Mouse (Mus musculus): ENCODE measurements around the gene Rhot1. TPM values are rescaled to one million over a fixed set of nuclear protein-coding genes. Genes with fewer than 3 reads are reported as not detected.

Gene Rhot1
- polyA plus RNA-seq, 1 experiment from 2014 or later: 60.5 TPM

DNA sequence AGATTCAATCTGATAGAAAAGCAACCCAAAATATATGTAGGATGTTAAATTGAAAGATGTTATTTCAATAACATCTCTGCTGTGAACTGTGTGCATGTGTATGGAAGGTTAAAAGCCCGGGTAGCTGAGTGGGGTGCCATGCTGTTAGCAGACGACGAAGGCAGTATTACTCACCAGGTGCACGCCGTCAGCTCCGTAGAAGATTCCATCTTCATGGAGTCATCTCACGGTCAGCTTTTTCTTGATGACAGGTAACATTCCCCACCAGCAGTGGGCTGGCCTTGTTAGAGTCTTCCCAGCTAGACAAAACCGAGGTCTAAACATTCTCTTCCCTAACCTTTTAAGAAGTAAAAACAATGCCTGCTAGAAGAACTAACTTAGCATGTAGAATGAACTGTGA, 55.3 kb downstream of the Rhot1 start:
- ATAC-seq: no peak
- Histone ChIP-seq H3K9me3 (replicated peaks) (no peaks in the 10 kb centered on the region), H3K9ac (no peak overlapping the region), H3K4me3 (no peak overlapping the region), H3K36me3 (ENCODE audit: poor library complexity, severe bottlenecking) (peaks cover 64% of the 10 kb centered on the region), H3K27ac (no peak overlapping the region), H3K4me2 (no peak overlapping the region), H3K27me3 (no peaks in the 10 kb centered on the region), H3K4me1 (no peaks in the 10 kb centered on the region)
- whole genome bisulfite sequencing: 94% methylated on average over 8 of the region's 8 CpGs

DNA sequence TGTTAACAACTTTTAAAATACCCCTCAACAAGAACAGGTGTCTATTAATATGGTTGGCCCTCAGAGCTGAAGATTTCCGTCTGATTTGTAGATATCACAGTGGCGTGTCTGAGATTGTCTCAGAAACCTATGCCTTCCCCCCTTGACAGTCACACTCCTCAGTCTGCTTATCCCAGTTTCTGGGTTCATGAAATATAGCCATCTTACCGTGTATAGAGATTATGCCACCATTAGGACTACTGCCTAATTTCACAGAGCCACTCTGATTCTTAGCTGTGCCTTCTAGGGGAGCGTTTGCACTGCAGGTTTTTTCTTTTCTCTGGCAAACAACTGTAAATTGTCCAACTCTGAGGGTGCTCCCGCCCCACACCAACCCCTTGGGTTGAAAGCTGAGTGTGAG, 62.3 kb downstream of the Rhot1 start:
- no peak for ATAC-seq
- no peaks in the 10 kb centered on the region for H3K27me3 ChIP-seq
- no peak overlapping the region for H3K9ac ChIP-seq
- no peak overlapping the region for H3K27ac ChIP-seq
- WGBS: 89% methylated on average over 5 of the region's 5 CpGs
- no peak overlapping the region for H3K4me3 ChIP-seq
- no peak overlapping the region for H3K4me2 ChIP-seq
- no peaks in the 10 kb centered on the region for H3K4me1 ChIP-seq
- peaks cover 9% of the 10 kb centered on the region for H3K36me3 ChIP-seq (ENCODE audit: poor library complexity, severe bottlenecking)
- H3K9me3 ChIP-seq (replicated peaks): 0 out of 2 replicates have a peak, but pooled peaks cover 3% of the 10 kb centered on the region

DNA sequence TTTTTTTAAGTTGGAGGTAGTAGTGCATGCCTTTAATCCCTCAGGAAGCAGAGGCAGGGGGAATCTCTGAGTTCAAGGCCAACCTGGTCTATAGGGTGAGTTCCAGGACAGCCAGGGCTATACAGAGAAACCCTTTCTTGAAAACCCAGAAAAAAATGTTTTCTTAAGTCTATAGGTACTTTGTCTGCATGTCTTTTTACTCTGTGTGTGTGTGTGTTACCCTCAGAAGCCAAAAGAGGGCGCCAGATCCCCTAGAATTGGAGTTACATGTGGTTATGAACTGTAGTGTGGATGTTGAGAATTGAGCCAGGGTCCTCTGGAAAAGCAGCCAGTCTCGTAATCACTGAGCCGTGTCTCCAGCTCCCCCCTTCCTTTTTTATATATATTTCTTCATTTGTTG, 66.2 kb downstream of the Rhot1 start:
- Histone ChIP-seq H3K36me3 (ENCODE audit: poor library complexity, severe bottlenecking) (no peaks in the 10 kb centered on the region), H3K4me2 (no peak overlapping the region), H3K27ac (no peak overlapping the region), H3K4me1 (no peaks in the 10 kb centered on the region), H3K9me3 (replicated peaks) (0 out of 2 replicates have a peak, but pooled peaks cover 3% of the 10 kb centered on the region), H3K27me3 (no peaks in the 10 kb centered on the region), H3K9ac (no peak overlapping the region), H3K4me3 (no peak overlapping the region)
- WGBS: 64% methylated on average over 3 of the region's 3 CpGs
- ATAC-seq: no peak

DNA sequence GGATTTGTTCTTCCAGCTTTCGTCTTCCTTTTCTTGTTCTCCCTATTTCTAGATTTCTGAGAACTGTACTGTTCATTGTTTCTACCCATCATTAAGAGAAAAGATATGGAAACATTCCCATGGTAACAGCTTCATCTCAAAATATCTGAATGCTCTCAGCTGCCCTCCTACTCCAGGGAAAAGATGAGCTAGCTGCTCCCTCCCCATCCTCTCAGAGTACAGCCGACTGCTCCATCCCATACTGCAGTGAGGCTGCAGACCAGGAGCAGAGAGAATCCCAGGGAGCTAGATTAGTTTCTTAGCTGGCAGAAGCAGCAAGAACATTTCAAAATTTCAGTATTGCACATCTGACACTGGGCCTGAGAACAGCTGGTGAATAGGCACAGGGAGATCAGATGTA, 69.2 kb downstream of the Rhot1 start:
- H3K27me3 ChIP-seq: no peaks in the 10 kb centered on the region
- WGBS: 49% methylated on average over 2 of the region's 2 CpGs
- no peak for ATAC-seq

DNA sequence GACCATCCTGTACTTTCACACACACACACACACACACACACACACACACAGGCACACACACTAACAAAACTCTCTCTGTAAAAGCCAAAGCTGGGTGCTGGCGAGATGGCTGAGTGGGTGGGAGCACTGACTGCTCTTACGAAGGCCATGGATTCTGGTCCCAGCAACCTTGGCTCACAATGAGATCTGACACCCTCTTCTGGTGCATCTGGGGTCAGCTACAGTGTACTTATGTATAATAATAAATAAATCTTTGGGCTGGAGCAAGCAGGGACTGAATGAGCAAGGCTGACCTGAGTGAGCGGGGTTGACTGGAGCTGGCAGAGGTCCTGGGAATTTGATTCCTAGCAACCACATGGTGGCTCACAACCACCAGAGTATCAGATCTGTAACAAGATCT, 75.0 kb downstream of the Rhot1 start:
- no peak overlapping the region for H3K4me3 ChIP-seq
- no peaks in the 10 kb centered on the region for H3K4me1 ChIP-seq
- H3K27me3 ChIP-seq: no peaks in the 10 kb centered on the region
- WGBS: 83% methylated on average over 3 of the region's 3 CpGs
- H3K36me3 ChIP-seq (ENCODE audit: poor library complexity, severe bottlenecking): no peaks in the 10 kb centered on the region
- H3K9me3 ChIP-seq (replicated peaks): no peaks in the 10 kb centered on the region
- H3K4me2 ChIP-seq: no peak overlapping the region
- H3K9ac ChIP-seq: no peak overlapping the region
- H3K27ac ChIP-seq: no peak overlapping the region
- no peak for ATAC-seq

More for the DNA sequence above, 69.2 kb downstream of the Rhot1 start:
- no peak overlapping the region for H3K9ac ChIP-seq
- no peak overlapping the region for H3K4me2 ChIP-seq
- H3K9me3 ChIP-seq (replicated peaks): 0 out of 2 replicates have a peak, but pooled peaks cover 3% of the 10 kb centered on the region
- no peak overlapping the region for H3K27ac ChIP-seq
- no peaks in the 10 kb centered on the region for H3K36me3 ChIP-seq (ENCODE audit: poor library complexity, severe bottlenecking)
- H3K4me1 ChIP-seq: no peaks in the 10 kb centered on the region
- no peak overlapping the region for H3K4me3 ChIP-seq

DNA sequence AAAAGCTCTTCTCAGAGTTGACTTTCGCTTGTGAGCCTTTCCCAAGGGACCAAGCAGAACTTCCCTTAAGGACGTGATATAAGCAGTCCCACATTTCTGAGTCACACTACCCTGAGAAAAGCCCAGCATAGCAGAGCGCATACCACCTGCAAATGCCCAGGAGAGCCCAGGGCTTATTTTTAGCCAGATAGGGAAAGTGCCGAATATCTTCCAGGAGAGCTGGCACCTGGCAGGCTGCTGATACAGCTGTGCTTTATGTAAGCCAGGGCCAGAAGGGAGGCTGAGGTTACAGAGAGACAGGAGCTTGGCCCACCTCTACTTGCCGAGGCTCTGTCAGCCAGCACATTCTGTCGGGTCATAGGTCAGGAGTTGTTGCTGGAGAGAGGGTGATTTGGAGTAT, 75.8 kb downstream of the Rhot1 start:
- Histone ChIP-seq H3K9me3 (replicated peaks) (no peaks in the 10 kb centered on the region), H3K4me2 (no peak overlapping the region), H3K27ac (no peak overlapping the region), H3K9ac (no peak overlapping the region), H3K27me3 (no peaks in the 10 kb centered on the region), H3K4me3 (no peak overlapping the region), H3K4me1 (peaks cover 5% of the 10 kb centered on the region), H3K36me3 (ENCODE audit: poor library complexity, severe bottlenecking) (no peaks in the 10 kb centered on the region)
- no peak for ATAC-seq
- 71% methylated on average over 6 of the region's 6 CpGs for WGBS

DNA sequence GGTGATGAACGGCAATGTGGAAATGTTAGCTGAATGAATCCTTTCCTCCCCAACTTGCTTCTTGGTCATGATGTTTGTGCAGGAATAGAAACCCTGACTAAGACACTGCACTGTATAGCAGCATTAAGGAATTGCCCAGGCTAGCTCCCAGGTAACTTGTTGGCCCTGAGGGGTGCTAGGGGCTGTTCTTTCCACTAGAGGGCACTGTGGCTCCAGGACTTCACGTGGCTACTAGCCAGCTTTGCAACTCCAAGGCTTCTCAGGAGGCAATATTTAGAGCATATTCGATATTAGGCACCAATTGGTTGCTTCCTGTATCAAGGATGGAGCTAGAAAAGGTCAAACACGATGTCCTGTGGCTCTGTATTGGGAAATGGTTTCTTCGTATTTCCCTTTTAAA, 78.3 kb downstream of the Rhot1 start:
- 0 out of 2 replicates have a peak, but pooled peaks have one; percentile 49 for ATAC-seq
- H3K9me3 ChIP-seq (replicated peaks): no peaks in the 10 kb centered on the region; the same call in 1 of the 2 replicates
- H3K36me3 ChIP-seq (ENCODE audit: poor library complexity, severe bottlenecking): no peaks in the 10 kb centered on the region
- H3K4me2 ChIP-seq: no peak overlapping the region
- WGBS: 18% methylated on average over 5 of the region's 5 CpGs
- H3K9ac ChIP-seq: no peak overlapping the region
- no peak overlapping the region for H3K4me3 ChIP-seq
- H3K27ac ChIP-seq: no peak overlapping the region
- H3K4me1 ChIP-seq: peaks cover 21% of the 10 kb centered on the region
- H3K27me3 ChIP-seq: no peaks in the 10 kb centered on the region

DNA sequence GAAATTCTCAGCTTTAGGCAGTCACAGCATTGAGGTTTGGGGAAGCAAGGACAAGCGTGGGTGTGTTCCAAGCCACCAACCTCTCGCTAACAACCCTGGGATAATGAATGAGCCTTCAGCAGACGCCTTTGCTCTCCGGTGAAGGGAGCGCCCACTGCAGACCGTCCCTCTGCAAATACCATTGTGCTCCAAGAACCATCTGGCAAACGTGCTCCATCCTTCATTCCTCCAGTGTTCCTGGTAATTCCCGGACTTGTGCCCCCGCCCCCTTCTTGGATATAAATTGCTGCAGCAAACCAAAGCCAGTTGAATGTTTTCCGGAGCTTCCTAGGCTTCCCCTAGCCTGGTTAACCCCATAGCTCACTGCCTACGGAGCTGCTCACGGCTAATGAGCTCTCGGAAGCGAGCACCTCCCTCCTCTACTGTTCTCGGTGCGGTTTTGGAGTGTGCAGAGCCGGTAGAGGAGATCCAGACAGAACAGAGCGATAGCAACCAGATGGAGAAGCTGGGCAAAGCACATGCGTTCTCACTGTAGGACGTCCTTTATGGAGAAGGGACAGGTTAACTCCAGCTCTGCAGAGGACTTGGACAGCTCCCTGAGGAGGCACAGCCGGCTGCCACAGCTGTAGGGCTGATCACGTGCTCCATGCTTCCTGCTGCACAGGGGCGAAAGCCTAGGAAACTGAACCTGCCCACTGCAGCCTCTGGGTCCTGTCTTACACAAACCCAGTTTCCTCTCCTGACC, 81.1 kb downstream of the Rhot1 start:
- H3K4me1 ChIP-seq: peaks cover 40% of the 10 kb centered on the region
- H3K27me3 ChIP-seq: no peaks in the 10 kb centered on the region
- WGBS: under 1% methylated on average over 23 of the region's 23 CpGs
- peak overlapping the region; percentile 69 for H3K4me2 ChIP-seq
- peak overlapping the region; percentile 86 for H3K27ac ChIP-seq
- H3K36me3 ChIP-seq (ENCODE audit: poor library complexity, severe bottlenecking): no peaks in the 10 kb centered on the region
- H3K9me3 ChIP-seq (replicated peaks): no peaks in the 10 kb centered on the region; the same call in 1 of the 2 replicates
- H3K4me3 ChIP-seq: peak overlapping the region; percentile 38
- H3K9ac ChIP-seq: peak overlapping the region; percentile 64
- ATAC-seq: peak; percentile 81

DNA sequence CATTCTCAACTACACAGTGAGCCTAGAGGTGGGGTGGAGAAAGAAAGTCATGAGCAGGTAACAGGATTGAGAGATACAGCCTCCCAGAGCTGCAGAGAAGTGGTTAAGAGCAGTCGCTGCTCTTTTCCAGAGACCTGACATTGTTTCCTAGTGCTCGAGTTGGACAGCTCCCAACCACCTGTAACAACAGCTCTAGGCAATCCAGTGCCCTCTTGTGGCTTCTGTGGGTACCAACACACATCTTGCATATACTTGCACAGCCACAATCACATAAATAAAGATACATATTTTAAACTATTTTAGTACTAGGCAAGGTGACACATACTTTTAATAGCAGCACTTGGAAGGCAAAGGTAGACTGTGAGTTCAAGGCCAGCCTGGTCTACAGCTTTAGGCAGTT, 82.2 kb downstream of the Rhot1 start:
- no peaks in the 10 kb centered on the region; the same call in 1 of the 2 replicates for H3K9me3 ChIP-seq (replicated peaks)
- H3K4me3 ChIP-seq: no peak overlapping the region
- no peak overlapping the region for H3K27ac ChIP-seq
- no peaks in the 10 kb centered on the region for H3K27me3 ChIP-seq
- 70% methylated on average over 2 of the region's 2 CpGs for WGBS
- peaks cover 52% of the 10 kb centered on the region for H3K4me1 ChIP-seq
- no peak overlapping the region for H3K4me2 ChIP-seq
- H3K36me3 ChIP-seq (ENCODE audit: poor library complexity, severe bottlenecking): no peaks in the 10 kb centered on the region
- no peak overlapping the region for H3K9ac ChIP-seq
- no peak for ATAC-seq

DNA sequence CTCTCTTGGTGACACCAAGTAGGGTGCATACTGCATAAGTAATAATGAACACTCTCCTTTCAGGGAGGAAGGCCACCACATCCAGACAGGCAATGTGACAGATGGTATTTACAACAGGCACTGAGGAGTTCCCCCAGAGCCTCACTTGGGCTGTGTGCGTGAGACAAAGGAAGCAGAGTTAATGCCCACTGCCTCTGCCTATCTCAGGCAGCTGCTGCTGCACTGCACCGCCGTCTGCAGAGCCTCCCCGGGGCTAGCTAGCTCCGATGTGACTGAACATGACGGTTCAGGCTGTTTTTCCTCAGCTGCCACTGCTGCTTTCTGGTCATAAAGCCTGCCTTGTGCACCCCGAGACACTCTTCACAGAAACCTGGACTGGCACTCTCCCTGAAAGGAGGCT, 83.6 kb downstream of the Rhot1 start:
- no peaks in the 10 kb centered on the region for H3K36me3 ChIP-seq (ENCODE audit: poor library complexity, severe bottlenecking)
- H3K27ac ChIP-seq: peak overlapping the region; percentile 94
- H3K27me3 ChIP-seq: no peaks in the 10 kb centered on the region
- H3K4me3 ChIP-seq: no peak overlapping the region
- no peaks in the 10 kb centered on the region; the same call in 1 of the 2 replicates for H3K9me3 ChIP-seq (replicated peaks)
- H3K4me1 ChIP-seq: peaks cover 53% of the 10 kb centered on the region
- peak overlapping the region; percentile 13; the same call in 1 of the 2 replicates for H3K4me2 ChIP-seq
- 25% methylated on average over 7 of the region's 7 CpGs for WGBS
- peak; percentile 66; the same call in 1 of the 2 replicates for ATAC-seq
- peak overlapping the region; percentile 31; the same call in 1 of the 2 replicates for H3K9ac ChIP-seq

DNA sequence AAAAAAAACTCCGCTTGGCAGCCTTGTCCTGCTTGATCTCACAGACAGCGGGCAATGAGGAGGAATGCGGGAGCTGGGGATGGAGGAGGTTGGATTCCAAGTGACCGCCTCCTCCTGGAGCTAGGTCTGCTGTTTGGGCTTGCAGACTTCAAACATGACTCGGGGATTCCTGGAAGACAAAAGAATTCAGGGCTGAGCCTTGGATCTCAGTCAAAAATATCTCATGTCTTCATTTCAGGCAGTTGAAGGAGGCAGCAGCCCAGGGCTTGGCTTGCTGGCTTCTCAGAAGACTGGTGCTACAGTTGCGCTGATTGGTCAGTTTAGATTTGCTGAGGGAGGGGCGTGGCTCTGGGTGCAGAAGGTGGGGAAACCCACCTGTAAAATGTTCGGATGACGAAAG, 86.2 kb downstream of the Rhot1 start:
- no peaks in the 10 kb centered on the region for H3K27me3 ChIP-seq
- H3K4me2 ChIP-seq: no peak overlapping the region
- no peaks in the 10 kb centered on the region; the same call in 1 of the 2 replicates for H3K9me3 ChIP-seq (replicated peaks)
- no peaks in the 10 kb centered on the region for H3K36me3 ChIP-seq (ENCODE audit: poor library complexity, severe bottlenecking)
- no peak overlapping the region for H3K4me3 ChIP-seq
- ATAC-seq: no peak
- WGBS: 15% methylated on average over 9 of the region's 9 CpGs
- H3K27ac ChIP-seq: no peak overlapping the region
- peaks cover 60% of the 10 kb centered on the region for H3K4me1 ChIP-seq
- H3K9ac ChIP-seq: no peak overlapping the region

DNA sequence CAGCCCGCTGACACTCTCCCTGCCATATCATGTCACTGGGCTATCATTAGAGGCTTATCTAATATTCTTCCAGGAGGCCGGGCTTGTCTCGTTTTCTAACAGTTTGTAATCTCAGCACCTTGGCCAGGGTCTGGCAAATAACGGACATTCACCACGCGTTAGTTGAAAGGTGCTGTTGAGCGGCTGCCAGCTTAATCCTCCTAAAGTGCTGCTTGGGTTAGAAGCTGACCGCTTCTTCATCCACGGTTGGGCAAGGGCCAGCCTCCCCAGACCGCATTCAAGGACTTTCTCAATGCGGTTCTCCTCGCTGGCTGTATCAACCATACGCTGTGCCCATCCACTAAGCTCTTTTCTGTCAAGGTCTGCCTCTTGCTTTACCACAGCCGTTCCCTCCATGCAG, 87.0 kb downstream of the Rhot1 start:
- 16% methylated on average over 14 of the region's 14 CpGs for WGBS
- H3K4me3 ChIP-seq: no peak overlapping the region

More for the DNA sequence above, 87.0 kb downstream of the Rhot1 start:
- Histone ChIP-seq H3K27ac (no peak overlapping the region), H3K9me3 (replicated peaks) (no peaks in the 10 kb centered on the region; the same call in 1 of the 2 replicates), H3K27me3 (no peaks in the 10 kb centered on the region), H3K4me2 (no peak overlapping the region), H3K4me1 (peaks cover 57% of the 10 kb centered on the region), H3K36me3 (ENCODE audit: poor library complexity, severe bottlenecking) (no peaks in the 10 kb centered on the region), H3K9ac (no peak overlapping the region)
- ATAC-seq: no peak

Data from forebrain, embryonic 13.5 days (tissue).